ENCODE assay signal across 8 mouse cellular contexts in the genomic region with DNA sequence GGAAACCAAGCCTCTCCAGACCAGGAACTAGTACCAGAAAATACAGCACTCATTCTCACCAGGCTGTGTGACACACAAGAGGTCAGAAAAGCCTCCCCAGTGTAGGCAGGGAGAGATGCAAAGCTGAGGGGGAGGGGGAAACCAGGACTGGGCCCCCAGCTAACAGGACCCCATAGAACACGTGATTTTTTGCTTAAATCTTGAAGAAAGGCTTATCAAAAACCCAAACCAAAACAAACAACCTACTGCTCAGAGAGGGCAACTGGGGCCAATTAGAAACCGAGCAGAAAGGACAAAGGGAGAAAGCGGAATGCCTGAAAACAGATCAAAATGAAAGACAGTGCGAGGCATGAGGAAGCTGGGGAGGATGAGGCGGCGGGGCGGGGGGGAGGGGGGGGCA. TPM values are rescaled to one million over a fixed set of nuclear protein-coding genes. Genes with fewer than 3 reads are reported as not detected.
DNase-seq lines count a peak whose midpoint lies in the region; ATAC-seq and TF ChIP-seq lines count a peak whose summit lies in the region.

No protein-coding gene starts in this region.

- WGBS in kidney, embryonic 16.5 days = 0% methylated on average over 7 of the region's 7 CpGs
- 0% methylated on average over 7 of the region's 7 CpGs for WGBS in hindbrain, embryonic 16.5 days
- WGBS in midbrain, postnatal 0 days = 0% methylated on average over 7 of the region's 7 CpGs

- H3K27ac ChIP-seq in kidney, embryonic 16.5 days (ENCODE audit: low read length) = peak overlapping the region; percentile 79
- H3K27ac ChIP-seq in cortical plate, adult 2 months (ENCODE audit: insufficient read depth, low read length) = no peak overlapping the region
- peak overlapping the region; percentile 84 for H3K27ac ChIP-seq in hindbrain, embryonic 16.5 days (ENCODE audit: low read depth, low read length)
- peak overlapping the region; percentile 83 for H3K27ac ChIP-seq in midbrain, postnatal 0 days (ENCODE audit: low read depth, low read length)

- TF ChIP-seq CTCF in cortical plate, adult 2 months (IDR thresholded peaks at IDR 0.05; ENCODE audit: extremely low read depth, insufficient read depth, low read length) = no peak
- no peak for TF ChIP-seq CTCF in midbrain, postnatal 0 days (IDR thresholded peaks at IDR 0.05)

- ATAC-seq in kidney, embryonic 16.5 days (ENCODE audit: low FRiP score, low TSS enrichment) = no peak
- ATAC-seq in hindbrain, embryonic 16.5 days = no peak
- ATAC-seq in midbrain, postnatal 0 days (ENCODE audit: low FRiP score) = no peak; the same call in 1 of the 2 replicates

- no peak for TF ChIP-seq POLR2A in cortical plate, adult 2 months (IDR thresholded peaks at IDR 0.05; ENCODE audit: extremely low read depth, insufficient read depth, low read length)

- H3K4me2 ChIP-seq in kidney, embryonic 16.5 days (replicated peaks; ENCODE audit: low read depth, low read length) = peak overlapping the region; percentile 76
- peak overlapping the region; percentile 89 for H3K4me2 ChIP-seq in hindbrain, embryonic 16.5 days (ENCODE audit: low read length)
- peak overlapping the region; percentile 71 for H3K4me2 ChIP-seq in midbrain, postnatal 0 days (ENCODE audit: low read depth, low read length, poor library complexity, severe bottlenecking)

- peaks cover 60% of the 10 kb centered on the region for H3K36me3 ChIP-seq in kidney, embryonic 16.5 days (ENCODE audit: insufficient read depth, low read length)
- H3K36me3 ChIP-seq in hindbrain, embryonic 16.5 days (ENCODE audit: control insufficient read depth, insufficient read depth, low read length) = peaks cover 46% of the 10 kb centered on the region
- H3K36me3 ChIP-seq in midbrain, postnatal 0 days (ENCODE audit: insufficient read depth, low read length) = peaks cover 34% of the 10 kb centered on the region

- H3K4me1 ChIP-seq in kidney, embryonic 16.5 days (ENCODE audit: insufficient read depth, low read length) = peaks cover 32% of the 10 kb centered on the region
- peaks cover 7% of the 10 kb centered on the region; the same call in 1 of the 2 replicates for H3K4me1 ChIP-seq in cortical plate, adult 2 months (ENCODE audit: control insufficient read depth, insufficient read depth, low read length)
- H3K4me1 ChIP-seq in hindbrain, embryonic 16.5 days (ENCODE audit: control insufficient read depth, insufficient read depth, low read depth, low read length) = peaks cover 43% of the 10 kb centered on the region
- peaks cover 3% of the 10 kb centered on the region for H3K4me1 ChIP-seq in midbrain, postnatal 0 days (ENCODE audit: insufficient read depth, low read length)

- peak overlapping the region; percentile 86 for H3K9ac ChIP-seq in kidney, embryonic 16.5 days (replicated peaks; ENCODE audit: low read length)
- peak overlapping the region; percentile 85 for H3K9ac ChIP-seq in hindbrain, embryonic 16.5 days (ENCODE audit: low read depth, low read length)
- peak overlapping the region; percentile 80 for H3K9ac ChIP-seq in midbrain, postnatal 0 days (replicated peaks; ENCODE audit: low read length, poor library complexity, severe bottlenecking)

- peak overlapping the region; percentile 70 for H3K4me3 ChIP-seq in kidney, embryonic 16.5 days (ENCODE audit: low read length)
- H3K4me3 ChIP-seq in cortical plate, adult 2 months (ENCODE audit: insufficient read depth, low read length) = peak overlapping the region; percentile 70
- peak overlapping the region; percentile 75 for H3K4me3 ChIP-seq in hindbrain, embryonic 16.5 days (ENCODE audit: low read length)
- peak overlapping the region; percentile 58 for H3K4me3 ChIP-seq in midbrain, postnatal 0 days (ENCODE audit: low read depth, low read length)

- no peaks in the 10 kb centered on the region for H3K27me3 ChIP-seq in kidney, embryonic 16.5 days (ENCODE audit: insufficient read depth, low read length)
- no peaks in the 10 kb centered on the region for H3K27me3 ChIP-seq in hindbrain, embryonic 16.5 days (replicated peaks; ENCODE audit: control insufficient read depth, insufficient read depth, low read length)
- no peaks in the 10 kb centered on the region for H3K27me3 ChIP-seq in midbrain, postnatal 0 days (ENCODE audit: insufficient read depth, low read length)

- H3K9me3 ChIP-seq in kidney, embryonic 16.5 days (ENCODE audit: low read length) = no peaks in the 10 kb centered on the region
- H3K9me3 ChIP-seq in hindbrain, embryonic 16.5 days (ENCODE audit: control insufficient read depth, low read length) = no peaks in the 10 kb centered on the region
- no peaks in the 10 kb centered on the region for H3K9me3 ChIP-seq in midbrain, postnatal 0 days (ENCODE audit: low read length)

- DNase-seq in kidney, adult 11 months = no peak
- no peak for DNase-seq in midbrain, postnatal 0 days (ENCODE audit: low spot score)
- DNase-seq in urinary bladder, postnatal 25 days (ENCODE audit: low spot score) = no peak
- no peak for DNase-seq in right cerebral cortex, adult 2 months (ENCODE audit: low spot score in 2 of 2)
- DNase-seq in layer of hippocampus, postnatal 25 days (ENCODE audit: extremely low spot score in 1 of 2, low spot score in 1 of 2) = no peak

RNA-seq across cellular contexts. Expression of gene Cdh24, which starts 11.6 kb away (rescaled TPM):
- polyA plus RNA-seq in kidney, embryonic 16.5 days (2015; fragmentation: Nextera tagmentation; extraction: Ambion mirVana) = 3.4 TPM in 2 replicates
- polyA plus RNA-seq in cortical plate, adult 2 months (2012; rRNA removed) = 13.3 and 18.6 TPM in 2 replicates
- polyA plus RNA-seq in hindbrain, embryonic 16.5 days (2015; fragmentation: Nextera tagmentation; extraction: Ambion mirVana) = 9.5 and 10.3 TPM in 2 replicates
- total RNA-seq in midbrain, postnatal 0 days (2014; rRNA removed) = 45.3 and 49.7 TPM in 2 replicates
- 8.5 and 9.0 TPM in 2 replicates for polyA plus RNA-seq in midbrain, postnatal 0 days (2015; fragmentation: Nextera tagmentation; extraction: Ambion mirVana)
- 10 to 100 TPM; 17.5 to 22.7 TPM for total RNA-seq in layer of hippocampus, postnatal 25 days (2021)

RNA-seq across cellular contexts. Expression of gene Gm17606, which starts 12.0 kb away (rescaled TPM):
- not detected in 2 replicates for polyA plus RNA-seq in kidney, embryonic 16.5 days (2015; fragmentation: Nextera tagmentation; extraction: Ambion mirVana)
- polyA plus RNA-seq in cortical plate, adult 2 months (2012; rRNA removed) = not detected in 2 replicates
- polyA plus RNA-seq in hindbrain, embryonic 16.5 days (2015; fragmentation: Nextera tagmentation; extraction: Ambion mirVana) = not detected in 2 replicates
- total RNA-seq in midbrain, postnatal 0 days (2014; rRNA removed) = not detected in 2 replicates
- polyA plus RNA-seq in midbrain, postnatal 0 days (2015; fragmentation: Nextera tagmentation; extraction: Ambion mirVana) = not detected in 2 replicates
- not detected for total RNA-seq in layer of hippocampus, postnatal 25 days (2021)

RNA-seq across cellular contexts. Expression of gene Psmb11, which starts 31.6 kb away (rescaled TPM):
- 0.07 TPM in 1 of 2 replicates, not detected in the other for polyA plus RNA-seq in kidney, embryonic 16.5 days (2015; fragmentation: Nextera tagmentation; extraction: Ambion mirVana)
- 0.17 and 0.23 TPM in 2 replicates for polyA plus RNA-seq in cortical plate, adult 2 months (2012; rRNA removed)
- 0.16 and 0.37 TPM in 2 replicates for polyA plus RNA-seq in hindbrain, embryonic 16.5 days (2015; fragmentation: Nextera tagmentation; extraction: Ambion mirVana)
- not detected in 2 replicates for total RNA-seq in midbrain, postnatal 0 days (2014; rRNA removed)
- polyA plus RNA-seq in midbrain, postnatal 0 days (2015; fragmentation: Nextera tagmentation; extraction: Ambion mirVana) = 0.27 TPM in 1 of 2 replicates, not detected in the other
- under 1 TPM; 0.16 to 0.32 TPM for total RNA-seq in layer of hippocampus, postnatal 25 days (2021)

RNA-seq across cellular contexts. Expression of gene 1700123O20Rik, which starts 33.2 kb away (rescaled TPM):
- polyA plus RNA-seq in kidney, embryonic 16.5 days (2015; fragmentation: Nextera tagmentation; extraction: Ambion mirVana) = 90.4 and 91.1 TPM in 2 replicates
- polyA plus RNA-seq in cortical plate, adult 2 months (2012; rRNA removed) = 35.1 and 37.9 TPM in 2 replicates
- 68.2 and 69.1 TPM in 2 replicates for polyA plus RNA-seq in hindbrain, embryonic 16.5 days (2015; fragmentation: Nextera tagmentation; extraction: Ambion mirVana)
- total RNA-seq in midbrain, postnatal 0 days (2014; rRNA removed) = 44.2 and 46.5 TPM in 2 replicates
- polyA plus RNA-seq in midbrain, postnatal 0 days (2015; fragmentation: Nextera tagmentation; extraction: Ambion mirVana) = 61.1 and 67.6 TPM in 2 replicates
- 10 to 100 TPM; 27.3 to 28.7 TPM for total RNA-seq in layer of hippocampus, postnatal 25 days (2021)

RNA-seq across cellular contexts. Expression of gene Acin1, which starts 33.9 kb away (rescaled TPM):
- polyA plus RNA-seq in kidney, embryonic 16.5 days (2015; fragmentation: Nextera tagmentation; extraction: Ambion mirVana) = 120 and 136 TPM in 2 replicates
- polyA plus RNA-seq in cortical plate, adult 2 months (2012; rRNA removed) = 169 and 194 TPM in 2 replicates
- polyA plus RNA-seq in hindbrain, embryonic 16.5 days (2015; fragmentation: Nextera tagmentation; extraction: Ambion mirVana) = 89.5 and 98.2 TPM in 2 replicates
- 118 and 122 TPM in 2 replicates for total RNA-seq in midbrain, postnatal 0 days (2014; rRNA removed)
- polyA plus RNA-seq in midbrain, postnatal 0 days (2015; fragmentation: Nextera tagmentation; extraction: Ambion mirVana) = 91.7 and 108 TPM in 2 replicates
- 100 to 1,000 TPM; 172 to 215 TPM for total RNA-seq in layer of hippocampus, postnatal 25 days (2021)
